ENCODE assay signal across 43 mouse cellular contexts in genomic region chr5:72630026-72630425, GRCm38 (mm10). TPM values are rescaled to one million over a fixed set of nuclear protein-coding genes. Genes with fewer than 3 reads are reported as not detected.
DNase-seq lines count a peak whose midpoint lies in the region; ATAC-seq and TF ChIP-seq lines count a peak whose summit lies in the region.
"Had no signal": no experiment of that assay in that cellular context is flagged by ENCODE, and none has a peak within 500 bp of the region (broad histone marks: within the 10 kb centered on the region; RNA-seq: fewer than 3 reads in every experiment).

No protein-coding gene starts in this region.

- H3K4me3 ChIP-seq in hindbrain, postnatal 0 days (ENCODE audit: low read length) = no peak overlapping the region
- H3K4me3 ChIP-seq: forebrain, embryonic 13.5 days; gastrocnemius, adult 2 months; intestine, embryonic 15.5 days; midbrain, embryonic 10.5 days; midbrain, embryonic 15.5 days had no signal

- H3K27ac ChIP-seq in hindbrain, postnatal 0 days = no peak overlapping the region
- H3K27ac ChIP-seq: forebrain, embryonic 13.5 days; gastrocnemius, adult 2 months; intestine, embryonic 15.5 days; kidney, postnatal 0 days; liver, embryonic 14.5 days; midbrain, embryonic 10.5 days; midbrain, embryonic 15.5 days had no signal

- ATAC-seq in hindbrain, postnatal 0 days = no peak
- ATAC-seq: forebrain, embryonic 13.5 days; hindbrain, embryonic 16.5 days; intestine, embryonic 15.5 days; midbrain, embryonic 15.5 days had no signal

- no peaks in the 10 kb centered on the region for H3K4me1 ChIP-seq in hindbrain, postnatal 0 days (ENCODE audit: insufficient read depth, low read length)
- H3K4me1 ChIP-seq: forebrain, embryonic 13.5 days; intestine, embryonic 15.5 days; midbrain, embryonic 10.5 days; midbrain, embryonic 15.5 days had no signal

- H3K9ac ChIP-seq in hindbrain, postnatal 0 days (replicated peaks; ENCODE audit: low read length) = no peak overlapping the region
- H3K9ac ChIP-seq: forebrain, embryonic 13.5 days; intestine, embryonic 15.5 days; liver, embryonic 14.5 days; midbrain, embryonic 15.5 days had no signal

- no peaks in the 10 kb centered on the region for H3K36me3 ChIP-seq in hindbrain, postnatal 0 days (ENCODE audit: insufficient read depth, low read length)
- H3K36me3 ChIP-seq: intestine, embryonic 15.5 days; midbrain, embryonic 10.5 days; midbrain, embryonic 15.5 days had no signal

- H3K9me3 ChIP-seq in hindbrain, postnatal 0 days (ENCODE audit: low read length) = no peaks in the 10 kb centered on the region
- H3K9me3 ChIP-seq: forebrain, embryonic 13.5 days; intestine, embryonic 15.5 days; midbrain, embryonic 10.5 days; midbrain, embryonic 15.5 days had no signal

- 90% methylated on average over 6 of the region's 6 CpGs for WGBS in hindbrain, postnatal 0 days

- TF ChIP-seq CTCF in hindbrain, postnatal 0 days (IDR thresholded peaks at IDR 0.05; ENCODE audit: low read depth) = no peak

- H3K27me3 ChIP-seq in hindbrain, postnatal 0 days (ENCODE audit: insufficient read depth, low read length) = no peaks in the 10 kb centered on the region
- H3K27me3 ChIP-seq: CH12.LX; forebrain, embryonic 13.5 days; intestine, embryonic 15.5 days; midbrain, embryonic 15.5 days had no signal

- no peak overlapping the region for H3K4me2 ChIP-seq in hindbrain, postnatal 0 days (ENCODE audit: low read depth, low read length)
- H3K4me2 ChIP-seq: forebrain, embryonic 13.5 days; intestine, embryonic 15.5 days; midbrain, embryonic 15.5 days had no signal

- DNase-seq in heart, adult 11 months = peak; percentile 55
- DNase-seq in heart, adult 9 months (ENCODE audit: low spot score in 2 of 2) = no peak
- peak; percentile 61 for DNase-seq in NIH3T3 (ENCODE audit: low read depth)
- DNase-seq in adrenal gland, postnatal 14 days = peak; percentile 63
- DNase-seq in hindbrain, postnatal 0 days (ENCODE audit: low spot score) = no peak
- no peak for DNase-seq in lung, postnatal 36 days
- no peak for DNase-seq in retina, postnatal 1 day
- DNase-seq: B cell, adult 2 months; cerebellum, adult 11 months; cerebellum, adult 9-10 months; cerebellum, postnatal 36 days; gastrocnemius, adult 2 months; kidney, adult 2 months; kidney, postnatal 4 days; layer of hippocampus, postnatal 36 days; liver; lung, adult 2 months; lung, postnatal 10 days had no signal

RNA-seq across cellular contexts. Expression of gene Cnga1, which starts 14.0 kb away (rescaled TPM):
- 0.23 TPM in 1 of 2 replicates, not detected in the other for total RNA-seq in adrenal gland, postnatal 14 days (2021)
- total RNA-seq in hindbrain, postnatal 0 days (2014; rRNA removed) = not detected in 2 replicates
- not detected in 2 replicates for polyA plus RNA-seq in hindbrain, postnatal 0 days (2015; fragmentation: Nextera tagmentation; extraction: Ambion mirVana)
- total RNA-seq: adrenal gland, adult 18-20 months; CH12.LX; ES-E14; gastrocnemius, adult 2 months; gastrocnemius, postnatal 4 days; heart, adult 8-10 months; heart, postnatal 25 days; layer of hippocampus, adult 8-10 months; layer of hippocampus, postnatal 36 days had no signal
- polyA plus RNA-seq: embryonic facial prominence, embryonic 11.5 days; forebrain, embryonic 13.5 days; frontal cortex, adult 2 months; heart, embryonic 14.5 days; hindbrain, embryonic 11.5 days; hindbrain, embryonic 16.5 days; intestine, embryonic 15.5 days; kidney, adult 2 months; limb, embryonic 11.5 days; liver, embryonic 14.5 days; midbrain, embryonic 10.5 days; midbrain, embryonic 15.5 days; neural tube, embryonic 11.5 days; small intestine, adult 2 months; stomach, embryonic 14.5 days had no signal

RNA-seq across cellular contexts. Expression of gene Nipal1, which starts 17.6 kb away (rescaled TPM):
- 2.4 and 2.5 TPM in 2 replicates for total RNA-seq in adrenal gland, postnatal 14 days (2021)
- total RNA-seq in hindbrain, postnatal 0 days (2014; rRNA removed) = 0.07 and 0.31 TPM in 2 replicates
- polyA plus RNA-seq in hindbrain, postnatal 0 days (2015; fragmentation: Nextera tagmentation; extraction: Ambion mirVana) = 0.60 and 1.3 TPM in 2 replicates
- total RNA-seq: CH12.LX; gastrocnemius, adult 2 months; heart, adult 8-10 months; heart, postnatal 25 days; layer of hippocampus, adult 8-10 months; layer of hippocampus, postnatal 36 days had no signal
- polyA plus RNA-seq: heart, embryonic 14.5 days had no signal

RNA-seq across cellular contexts. Expression of gene Gm5868, which starts 42.7 kb away (rescaled TPM):
- total RNA-seq in adrenal gland, postnatal 14 days (2021) = 1.3 and 2.9 TPM in 2 replicates
- 3.5 and 5.0 TPM in 2 replicates for total RNA-seq in hindbrain, postnatal 0 days (2014; rRNA removed)
- polyA plus RNA-seq in hindbrain, postnatal 0 days (2015; fragmentation: Nextera tagmentation; extraction: Ambion mirVana) = 4.6 and 5.7 TPM in 2 replicates
- total RNA-seq: CH12.LX; ES-E14; gastrocnemius, adult 2 months; gastrocnemius, postnatal 4 days; heart, adult 8-10 months; heart, postnatal 25 days had no signal
- polyA plus RNA-seq: liver, embryonic 14.5 days; lung, adult 2 months; testis, adult 2 months; thymus, postnatal 0 days had no signal

RNA-seq across cellular contexts. Expression of gene Zar1, which starts 49.0 kb away (rescaled TPM):
- total RNA-seq in adrenal gland, postnatal 14 days (2021) = not detected in 2 replicates
- total RNA-seq in hindbrain, postnatal 0 days (2014; rRNA removed) = 5.2 and 5.4 TPM in 2 replicates
- 7.3 and 8.0 TPM in 2 replicates for polyA plus RNA-seq in hindbrain, postnatal 0 days (2015; fragmentation: Nextera tagmentation; extraction: Ambion mirVana)
- total RNA-seq: adrenal gland, adult 18-20 months; CH12.LX; gastrocnemius, adult 2 months; gastrocnemius, postnatal 4 days; heart, adult 8-10 months; heart, postnatal 25 days; layer of hippocampus, adult 8-10 months; layer of hippocampus, postnatal 36 days; neutrophil, adult 5-6 weeks had no signal
- polyA plus RNA-seq: heart, embryonic 14.5 days; liver, embryonic 14.5 days; lung, adult 2 months; small intestine, adult 2 months; stomach, embryonic 14.5 days; testis, adult 2 months had no signal

Comparison
In these comparisons a context has a peak if more than half of its experiments do, and no peak if none do; other contexts are left out.
1. DNase-seq: peak in heart, adult 11 months (single experiment), NIH3T3 (single experiment) and adrenal gland, postnatal 14 days (single experiment); none in heart, adult 9 months (0 of 2), hindbrain, postnatal 0 days (single experiment), lung, postnatal 36 days (single experiment) and retina, postnatal 1 day (single experiment).